Mouse (Mus musculus): Measurements from ENCODE around the gene Limd1. TPM values are rescaled to one million over a fixed set of nuclear protein-coding genes. Genes with fewer than 3 reads are reported as not detected.

Limd1 gene
- polyA plus RNA-seq, 1 experiment from 2014 or later: 51.5 TPM

- Histone ChIP-seq H3K9me3 (ENCODE audit: control insufficient read depth, low read length) (no peaks in the 10 kb centered on the region), H3K4me1 (ENCODE audit: control insufficient read depth, insufficient read depth, low read length) (peaks cover 6% of the 10 kb centered on the region; the same call in 1 of the 2 replicates), H3K27me3 (replicated peaks; ENCODE audit: control insufficient read depth, insufficient read depth, low read length) (no peaks in the 10 kb centered on the region), H3K4me3 (ENCODE audit: low read length) (no peak overlapping the region), H3K36me3 (ENCODE audit: control insufficient read depth, insufficient read depth, low read length) (no peaks in the 10 kb centered on the region), H3K9ac (ENCODE audit: low read depth, low read length) (no peak overlapping the region), H3K4me2 (ENCODE audit: low read depth, low read length) (no peak overlapping the region), H3K27ac (ENCODE audit: low read length) (peak overlapping the region; percentile 38)
- ATAC-seq: no peak
- WGBS: 50% methylated on average over 9 of the region's 9 CpGs
Measured at GRCm38 (mm10) chr9:123456634-123457602, 21.6 kb upstream of the Limd1 start.

- peak overlapping the region; percentile 38; the same call in 1 of the 2 replicates for H3K27ac ChIP-seq (ENCODE audit: low read length)
- no peaks in the 10 kb centered on the region for H3K27me3 ChIP-seq (replicated peaks; ENCODE audit: control insufficient read depth, insufficient read depth, low read length)
- H3K4me2 ChIP-seq (ENCODE audit: low read depth, low read length): no peak overlapping the region
- no peaks in the 10 kb centered on the region for H3K36me3 ChIP-seq (ENCODE audit: control insufficient read depth, insufficient read depth, low read length)
- peaks cover 6% of the 10 kb centered on the region; the same call in 1 of the 2 replicates for H3K4me1 ChIP-seq (ENCODE audit: control insufficient read depth, insufficient read depth, low read length)
- 40% methylated on average over 2 of the region's 2 CpGs for WGBS
- H3K9ac ChIP-seq (ENCODE audit: low read depth, low read length): no peak overlapping the region
- no peak for ATAC-seq
- H3K9me3 ChIP-seq (ENCODE audit: control insufficient read depth, low read length): no peaks in the 10 kb centered on the region
- H3K4me3 ChIP-seq (ENCODE audit: low read length): no peak overlapping the region
Measured at GRCm38 (mm10) chr9:123457603-123458002, 20.9 kb upstream of the Limd1 start.

DNA sequence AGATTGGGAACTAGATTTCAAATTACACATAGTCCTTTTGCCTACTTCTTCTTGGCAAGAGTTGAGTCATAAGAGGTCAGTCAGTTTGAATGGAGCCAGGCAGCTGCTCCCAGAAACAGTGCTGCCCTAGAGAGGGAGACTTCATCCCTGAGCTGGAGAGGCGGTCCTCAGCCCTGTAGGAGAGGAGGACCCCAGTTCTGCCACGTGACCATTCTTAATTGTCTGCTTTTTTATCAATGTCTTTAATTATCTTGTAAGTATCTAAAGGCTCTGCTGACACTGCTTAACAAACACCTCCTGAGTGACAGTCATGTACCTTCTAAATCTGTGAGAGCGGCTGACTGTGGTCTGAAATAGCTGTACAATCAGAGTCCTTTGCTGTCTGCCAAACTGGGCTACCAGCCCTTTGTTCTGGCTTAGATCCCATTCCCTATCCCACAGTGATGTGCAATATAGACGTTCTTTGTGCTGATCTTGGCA is 11.3 kb upstream of the Limd1 start:
- Histone ChIP-seq H3K27me3 (replicated peaks; ENCODE audit: control insufficient read depth, insufficient read depth, low read length) (no peaks in the 10 kb centered on the region), H3K4me3 (ENCODE audit: low read length) (no peak overlapping the region), H3K9ac (ENCODE audit: low read depth, low read length) (no peak overlapping the region), H3K4me2 (ENCODE audit: low read depth, low read length) (no peak overlapping the region), H3K9me3 (ENCODE audit: control insufficient read depth, low read length) (no peaks in the 10 kb centered on the region), H3K27ac (ENCODE audit: low read length) (no peak overlapping the region), H3K4me1 (ENCODE audit: control insufficient read depth, insufficient read depth, low read length) (no peaks in the 10 kb centered on the region), H3K36me3 (ENCODE audit: control insufficient read depth, insufficient read depth, low read length) (no peaks in the 10 kb centered on the region)
- 77% methylated on average over 4 of the region's 4 CpGs for WGBS
- ATAC-seq: no peak

DNA sequence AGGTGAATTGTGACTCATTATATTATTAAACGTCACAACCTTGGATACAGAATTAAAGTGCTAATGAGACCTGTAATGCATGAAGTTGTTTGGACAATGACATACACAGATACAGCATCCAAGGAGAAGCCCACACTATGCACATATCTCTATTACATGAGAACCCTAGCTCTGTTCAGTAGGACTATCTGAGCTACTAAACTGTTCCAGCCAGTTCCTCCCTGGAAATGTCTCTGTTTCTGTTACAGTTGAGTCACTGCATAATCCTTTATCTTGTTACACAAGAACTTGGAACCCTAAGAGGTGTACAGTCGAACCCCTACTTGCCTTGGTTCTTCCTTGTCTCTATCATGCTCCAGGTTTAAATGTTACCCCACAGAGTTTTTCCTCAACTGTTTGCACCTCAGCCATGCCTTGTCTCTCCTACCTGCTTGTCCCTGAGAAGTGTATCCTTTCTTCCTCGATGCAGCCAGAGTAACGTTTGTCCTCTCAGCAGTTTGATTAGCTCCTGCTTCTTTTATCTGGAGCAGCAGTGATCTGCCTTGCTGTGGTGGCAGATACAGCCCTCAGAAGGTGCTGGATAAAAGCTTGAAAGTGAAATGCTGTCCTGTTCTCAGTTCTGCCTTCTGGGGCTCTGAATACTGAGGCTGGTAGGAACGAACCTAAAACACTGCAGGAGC is 10.0 kb upstream of the Limd1 start:
- Histone ChIP-seq H3K4me1 (ENCODE audit: control insufficient read depth, insufficient read depth, low read length) (no peaks in the 10 kb centered on the region), H3K4me2 (ENCODE audit: low read depth, low read length) (no peak overlapping the region), H3K9ac (ENCODE audit: low read depth, low read length) (no peak overlapping the region), H3K36me3 (ENCODE audit: control insufficient read depth, insufficient read depth, low read length) (no peaks in the 10 kb centered on the region), H3K9me3 (ENCODE audit: control insufficient read depth, low read length) (no peaks in the 10 kb centered on the region), H3K27ac (ENCODE audit: low read length) (no peak overlapping the region), H3K27me3 (replicated peaks; ENCODE audit: control insufficient read depth, insufficient read depth, low read length) (no peaks in the 10 kb centered on the region), H3K4me3 (ENCODE audit: low read length) (no peak overlapping the region)
- WGBS: 61% methylated on average over 5 of the region's 5 CpGs
- ATAC-seq: no peak

- H3K36me3 ChIP-seq (ENCODE audit: control insufficient read depth, insufficient read depth, low read length): no peaks in the 10 kb centered on the region
- no peak for ATAC-seq
- H3K9me3 ChIP-seq (ENCODE audit: control insufficient read depth, low read length): no peaks in the 10 kb centered on the region
Measured at GRCm38 (mm10) chr9:123469087-123469486, 9.4 kb upstream of the Limd1 start.

DNA sequence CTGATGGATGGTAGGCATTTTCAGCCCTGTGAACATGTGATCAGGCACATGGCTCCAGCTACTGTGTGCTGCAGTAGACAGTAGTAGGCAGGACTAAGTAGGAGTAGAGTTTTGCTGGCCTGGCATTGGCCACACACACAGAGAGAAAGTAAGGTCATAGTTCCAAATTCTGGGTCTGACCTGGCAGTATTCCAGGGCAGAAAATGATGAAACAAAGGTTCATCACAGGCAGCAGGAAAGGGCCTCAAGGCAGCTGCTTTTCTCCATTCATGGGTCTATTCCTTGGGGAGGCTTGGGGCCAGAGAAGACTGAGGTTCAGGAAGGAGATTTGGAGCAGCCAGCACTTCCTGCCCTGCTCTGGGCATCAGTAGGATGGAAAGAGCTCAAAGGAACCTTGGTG is 5.1 kb upstream of the Limd1 start:
- no peak overlapping the region for H3K27ac ChIP-seq (ENCODE audit: low read length)
- no peak overlapping the region for H3K4me3 ChIP-seq (ENCODE audit: low read length)
- peak; percentile 45; the same call in 1 of the 2 replicates for ATAC-seq
- no peaks in the 10 kb centered on the region for H3K36me3 ChIP-seq (ENCODE audit: control insufficient read depth, insufficient read depth, low read length)
- H3K4me2 ChIP-seq (ENCODE audit: low read depth, low read length): no peak overlapping the region
- no peaks in the 10 kb centered on the region for H3K27me3 ChIP-seq (replicated peaks; ENCODE audit: control insufficient read depth, insufficient read depth, low read length)
- no peak overlapping the region for H3K9ac ChIP-seq (ENCODE audit: low read depth, low read length)
- no peaks in the 10 kb centered on the region for H3K9me3 ChIP-seq (ENCODE audit: control insufficient read depth, low read length)
- peaks cover 5% of the 10 kb centered on the region for H3K4me1 ChIP-seq (ENCODE audit: control insufficient read depth, insufficient read depth, low read length)

More at GRCm38 (mm10) chr9:123469087-123469486, 9.4 kb upstream of the Limd1 start:
- no peaks in the 10 kb centered on the region for H3K27me3 ChIP-seq (replicated peaks; ENCODE audit: control insufficient read depth, insufficient read depth, low read length)
- H3K4me3 ChIP-seq (ENCODE audit: low read length): no peak overlapping the region
- H3K9ac ChIP-seq (ENCODE audit: low read depth, low read length): no peak overlapping the region
- H3K4me1 ChIP-seq (ENCODE audit: control insufficient read depth, insufficient read depth, low read length): no peaks in the 10 kb centered on the region
- no peak overlapping the region for H3K4me2 ChIP-seq (ENCODE audit: low read depth, low read length)
- no peak overlapping the region for H3K27ac ChIP-seq (ENCODE audit: low read length)

DNA sequence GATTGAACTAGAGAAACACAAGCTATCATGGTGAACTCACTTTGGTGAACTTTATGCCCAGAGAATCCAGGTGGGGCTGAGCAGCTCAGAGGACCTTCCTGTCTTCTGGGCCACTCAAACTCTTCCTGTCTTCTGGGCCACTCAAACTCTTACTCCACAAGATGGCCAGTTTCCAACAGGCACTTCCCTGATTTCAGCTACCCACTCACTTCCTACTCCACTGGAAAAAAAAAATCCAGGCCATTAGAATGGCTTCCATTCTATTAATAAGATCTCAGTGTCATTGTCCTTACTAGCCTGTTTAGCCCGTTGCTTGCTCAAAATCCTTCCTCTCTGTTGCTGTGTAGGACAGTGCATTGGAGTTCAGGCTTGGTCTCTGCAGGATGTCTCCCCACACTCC is 2.9 kb upstream of the Limd1 start:
- Histone ChIP-seq H3K9me3 (ENCODE audit: control insufficient read depth, low read length) (no peaks in the 10 kb centered on the region), H3K4me1 (ENCODE audit: control insufficient read depth, insufficient read depth, low read length) (peaks cover 17% of the 10 kb centered on the region), H3K4me2 (ENCODE audit: low read depth, low read length) (no peak overlapping the region), H3K36me3 (ENCODE audit: control insufficient read depth, insufficient read depth, low read length) (no peaks in the 10 kb centered on the region), H3K27ac (ENCODE audit: low read length) (no peak overlapping the region), H3K9ac (ENCODE audit: low read depth, low read length) (no peak overlapping the region), H3K27me3 (replicated peaks; ENCODE audit: control insufficient read depth, insufficient read depth, low read length) (no peaks in the 10 kb centered on the region), H3K4me3 (ENCODE audit: low read length) (no peak overlapping the region)
- ATAC-seq: no peak
- WGBS: 88% methylated on average over 1 of the region's 1 CpGs

DNA sequence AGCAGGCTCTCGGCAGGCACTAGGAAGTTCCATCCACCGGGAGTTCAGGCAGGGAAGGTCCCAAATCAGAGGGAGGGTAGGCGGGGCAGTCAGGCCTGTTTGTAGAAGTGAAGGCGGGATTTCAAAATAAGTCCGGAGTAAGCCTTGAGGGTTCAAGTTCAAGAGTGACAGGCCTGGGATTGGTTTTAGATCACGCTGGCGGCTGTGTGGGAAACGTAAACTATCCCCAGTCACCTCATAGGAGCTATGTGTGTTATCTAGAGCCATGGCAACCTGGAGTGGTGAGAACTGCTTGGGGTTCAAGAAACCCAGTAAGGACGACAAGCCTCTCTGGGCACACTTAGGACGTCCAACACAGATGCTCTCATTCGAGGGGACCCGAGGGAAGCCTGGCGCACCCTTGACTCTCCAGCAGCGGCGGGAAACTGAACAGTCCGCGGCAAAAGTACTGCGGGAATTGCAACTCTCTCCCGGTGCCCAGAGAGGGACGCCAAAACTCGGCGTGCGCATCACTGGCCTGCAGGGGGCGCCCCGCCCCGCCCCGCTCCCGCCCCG is 398 bp upstream of the Limd1 start:
- H3K27me3 ChIP-seq (replicated peaks; ENCODE audit: control insufficient read depth, insufficient read depth, low read length): no peaks in the 10 kb centered on the region
- peak overlapping the region; percentile 61 for H3K9ac ChIP-seq (ENCODE audit: low read depth, low read length)
- no peaks in the 10 kb centered on the region for H3K36me3 ChIP-seq (ENCODE audit: control insufficient read depth, insufficient read depth, low read length)
- under 1% methylated on average over 22 of the region's 29 CpGs for WGBS
- ATAC-seq: peak; percentile 77
- peak overlapping the region; percentile 79 for H3K4me2 ChIP-seq (ENCODE audit: low read depth, low read length)
- no peak overlapping the region for H3K27ac ChIP-seq (ENCODE audit: low read length)
- no peaks in the 10 kb centered on the region for H3K9me3 ChIP-seq (ENCODE audit: control insufficient read depth, low read length)
- peaks cover 39% of the 10 kb centered on the region for H3K4me1 ChIP-seq (ENCODE audit: control insufficient read depth, insufficient read depth, low read length)
- H3K4me3 ChIP-seq (ENCODE audit: low read length): peak overlapping the region; percentile 75

DNA sequence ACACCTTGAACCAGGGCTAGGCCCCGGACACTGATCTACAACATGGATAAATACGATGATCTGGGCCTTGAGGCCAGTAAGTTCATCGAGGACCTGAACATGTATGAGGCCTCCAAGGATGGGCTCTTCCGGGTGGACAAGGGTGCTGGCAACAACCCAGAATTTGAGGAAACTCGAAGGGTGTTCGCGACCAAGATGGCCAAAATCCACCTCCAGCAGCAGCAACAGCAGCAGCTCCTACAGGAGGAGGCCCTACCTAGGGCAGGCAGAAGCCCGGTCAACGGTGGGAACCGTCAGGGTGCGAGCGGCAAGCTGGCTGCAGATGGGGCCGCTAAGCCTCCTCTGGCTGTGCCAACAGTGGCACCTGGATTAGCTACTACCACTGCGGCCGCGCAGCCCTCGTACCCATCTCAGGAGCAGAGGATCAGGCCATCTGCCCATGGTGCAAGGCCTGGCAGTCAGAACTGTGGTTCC is 727 bp downstream of the Limd1 start:
- ATAC-seq: peak; percentile 27

More for the DNA sequence above, 727 bp downstream of the Limd1 start:
- peak overlapping the region; percentile 75 for H3K4me3 ChIP-seq (ENCODE audit: low read length)
- peak overlapping the region; percentile 88 for H3K27ac ChIP-seq (ENCODE audit: low read length)
- WGBS: 12% methylated on average over 17 of the region's 17 CpGs
- H3K4me1 ChIP-seq (ENCODE audit: control insufficient read depth, insufficient read depth, low read length): peaks cover 50% of the 10 kb centered on the region
- no peaks in the 10 kb centered on the region for H3K27me3 ChIP-seq (replicated peaks; ENCODE audit: control insufficient read depth, insufficient read depth, low read length)
- H3K9me3 ChIP-seq (ENCODE audit: control insufficient read depth, low read length): no peaks in the 10 kb centered on the region
- peak overlapping the region; percentile 72 for H3K9ac ChIP-seq (ENCODE audit: low read depth, low read length)
- H3K36me3 ChIP-seq (ENCODE audit: control insufficient read depth, insufficient read depth, low read length): 0 out of 2 replicates have a peak, but pooled peaks cover 2% of the 10 kb centered on the region
- H3K4me2 ChIP-seq (ENCODE audit: low read depth, low read length): peak overlapping the region; percentile 94
